Mouse (Mus musculus) midbrain, embryonic 14.5 days (tissue): ENCODE measurements at regions not wholly inside any gene's neighbourhood (a gene's known extent, or its start where the extent isn't known, plus 50 kb on each side); places are given as distances from the start of the nearest gene placed in this dataset.
A peak's percentile ranks its signal among the peaks of the same experiment; 100 is the strongest.
"Not testable (repeated sequence)": the region's sequence is repeated elsewhere in the genome, so short reads cannot be mapped to it uniquely, and the experiment has no call there.

Source experiments
- ATAC-seq: fragments of 200-750 bp; cut with Nextera tagmentation; 2 replicates; pipeline ENCODE4 v1.8.0; 2017; ENCODE audit warnings: moderate number of reproducible peaks, moderate library complexity; ENCODE audit not compliant: low FRiP score, low TSS enrichment
- DNase-seq: peaks from one replicate; pipeline ENCODE4 v3.0.0-alpha.2; 2015
- H3K27ac ChIP-seq: fragments of 300-500 bp; sonication (generic); replicated peaks from 2 replicates; pipeline ENCODE4 v1.5.1; 2014; ENCODE audit warnings: mild to moderate bottlenecking, low read depth, low read length, moderate library complexity
- H3K27me3 ChIP-seq: fragments of 300-500 bp; sonication (generic); 2 replicates; pipeline ENCODE4 v1.6.1; 2014; ENCODE audit warnings: low read length, control low read depth, mixed read lengths; ENCODE audit not compliant: control insufficient read depth, insufficient read depth
- H3K36me3 ChIP-seq: fragments of 300-500 bp; sonication (generic); 2 replicates; pipeline ENCODE4 v1.6.1; 2014; ENCODE audit warnings: low read length, control low read depth; ENCODE audit not compliant: control insufficient read depth, insufficient read depth
- H3K4me1 ChIP-seq: fragments of 300-500 bp; sonication (generic); 2 replicates; pipeline ENCODE4 v1.6.1; 2014; ENCODE audit warnings: mild to moderate bottlenecking, antibody characterized with exemption, low read length, control low read depth; ENCODE audit not compliant: control insufficient read depth, insufficient read depth
- H3K4me2 ChIP-seq: fragments of 300-500 bp; sonication (generic); 2 replicates; pipeline ENCODE4 v1.6.1; 2014; ENCODE audit warnings: mild to moderate bottlenecking, low read length, moderate library complexity
- H3K4me3 ChIP-seq: fragments of 300-500 bp; sonication (generic); replicated peaks from 2 replicates; pipeline ENCODE4 v1.5.1; 2014; ENCODE audit warnings: low read depth, low read length
- H3K9ac ChIP-seq: fragments of 300-500 bp; sonication (generic); replicated peaks from 2 replicates; pipeline ENCODE4 v1.6.1; 2014; ENCODE audit warnings: mild to moderate bottlenecking, low read length, moderate library complexity
- H3K9me3 ChIP-seq: fragments of 300-500 bp; sonication (generic); 2 replicates; pipeline ENCODE4 v1.6.1; 2016; ENCODE audit warnings: low read length, control low read depth, mixed read lengths; ENCODE audit not compliant: control insufficient read depth
- WGBS: fragments of 180-500 bp; shearing (Covaris S2); extraction: QIAGEN DNeasy Blood & Tissue Kit; methylation state at CpG from one replicate; pipeline ENCODE4 v1.1.7; 2014; 5-methylcytosine and 5-hydroxymethylcytosine counted together

GRCm38 (mm10) chr16:65629186-65629585 is 66.7 kb upstream of the Chmp2b start:
- peak; percentile 38; the same call in 1 of the 2 replicates for ATAC-seq
- Histone ChIP-seq H3K4me3 (no peak overlapping the region), H3K27me3 (no peaks in the 10 kb centered on the region), H3K36me3 (no peaks in the 10 kb centered on the region), H3K9ac (no peak overlapping the region), H3K27ac (no peak overlapping the region), H3K4me1 (no peaks in the 10 kb centered on the region), H3K9me3 (no peaks in the 10 kb centered on the region), H3K4me2 (no peak overlapping the region)
- DNase-seq: peak; percentile 90
- WGBS: 15% methylated on average over 10 of the region's 10 CpGs

DNA sequence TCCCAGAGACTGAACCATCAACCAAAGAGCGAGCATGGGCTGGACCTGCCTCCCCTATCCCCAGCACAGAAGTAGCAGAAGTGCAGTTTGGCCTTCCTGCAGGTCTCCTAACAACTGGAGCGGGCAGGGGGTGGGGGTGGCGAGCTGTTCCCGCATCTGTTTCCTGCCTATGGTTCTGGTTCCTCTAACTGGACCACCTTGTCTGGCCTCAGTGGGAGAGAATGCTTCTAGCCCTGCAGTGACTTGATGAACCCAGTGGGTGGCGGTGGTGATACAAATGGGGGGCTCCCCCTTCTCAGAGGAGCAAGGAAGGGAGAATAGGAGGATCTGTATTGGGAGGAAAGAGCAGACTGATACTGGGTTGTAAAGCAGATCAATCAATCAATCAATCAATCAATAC is 69.2 kb upstream of the Chmp2b start:
- H3K4me1 ChIP-seq: no peaks in the 10 kb centered on the region
- H3K27me3 ChIP-seq: no peaks in the 10 kb centered on the region
- ATAC-seq (no peak), DNase-seq (no peak)
- H3K4me3 ChIP-seq: no peak overlapping the region
- H3K9me3 ChIP-seq: no peaks in the 10 kb centered on the region
- H3K9ac ChIP-seq: no peak overlapping the region
- 59% methylated on average over 5 of the region's 5 CpGs for WGBS
- no peaks in the 10 kb centered on the region for H3K36me3 ChIP-seq
- no peak overlapping the region for H3K27ac ChIP-seq
- H3K4me2 ChIP-seq: no peak overlapping the region

GRCm38 (mm10) chr16:65646741-65647140 is 84.2 kb upstream of the Chmp2b start:
- DNase-seq, H3K9ac ChIP-seq, ATAC-seq, H3K4me1 ChIP-seq, H3K27ac ChIP-seq, H3K27me3 ChIP-seq, H3K9me3 ChIP-seq, H3K36me3 ChIP-seq, H3K4me2 ChIP-seq, H3K4me3 ChIP-seq: not testable (repeated sequence)
- 92% methylated on average over 3 of the region's 3 CpGs for WGBS

- Histone ChIP-seq H3K4me1 (no peaks in the 10 kb centered on the region), H3K4me2 (no peak overlapping the region), H3K9me3 (no peaks in the 10 kb centered on the region), H3K27ac (no peak overlapping the region), H3K9ac (no peak overlapping the region), H3K27me3 (no peaks in the 10 kb centered on the region), H3K4me3 (no peak overlapping the region), H3K36me3 (no peaks in the 10 kb centered on the region)
- ATAC-seq (no peak), DNase-seq (no peak)
- 33% methylated on average over 3 of the region's 3 CpGs for WGBS
These were observed 86.5 kb upstream of the Chmp2b start for GRCm38 (mm10) chr16:65649061-65649460.

DNA sequence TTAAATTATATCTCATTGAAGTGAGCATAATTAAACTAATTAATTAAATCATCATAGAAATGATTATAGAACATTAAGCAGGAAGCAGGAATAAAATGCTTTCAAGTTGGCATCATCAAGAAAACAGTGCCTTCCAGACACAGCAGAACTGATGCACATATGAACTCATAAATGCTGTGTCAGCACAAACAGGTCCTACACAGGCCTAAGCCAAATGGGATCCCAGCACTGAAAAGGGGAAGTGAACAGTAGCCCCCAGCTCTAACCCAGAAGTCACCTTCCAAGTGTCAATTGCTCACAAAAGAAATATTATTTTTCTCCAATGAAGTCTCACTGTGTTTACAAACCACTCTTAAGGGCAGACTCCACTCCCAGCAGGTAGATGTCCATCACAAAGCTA is 93.0 kb upstream of the Chmp2b start:
- H3K36me3 ChIP-seq: no peaks in the 10 kb centered on the region
- no peak overlapping the region for H3K9ac ChIP-seq
- H3K27me3 ChIP-seq: no peaks in the 10 kb centered on the region
- H3K4me2 ChIP-seq: no peak overlapping the region
- H3K4me1 ChIP-seq: no peaks in the 10 kb centered on the region
- H3K27ac ChIP-seq: no peak overlapping the region
- H3K9me3 ChIP-seq: no peaks in the 10 kb centered on the region
- H3K4me3 ChIP-seq: no peak overlapping the region
- DNase-seq: no peak
- no peak for ATAC-seq

DNA sequence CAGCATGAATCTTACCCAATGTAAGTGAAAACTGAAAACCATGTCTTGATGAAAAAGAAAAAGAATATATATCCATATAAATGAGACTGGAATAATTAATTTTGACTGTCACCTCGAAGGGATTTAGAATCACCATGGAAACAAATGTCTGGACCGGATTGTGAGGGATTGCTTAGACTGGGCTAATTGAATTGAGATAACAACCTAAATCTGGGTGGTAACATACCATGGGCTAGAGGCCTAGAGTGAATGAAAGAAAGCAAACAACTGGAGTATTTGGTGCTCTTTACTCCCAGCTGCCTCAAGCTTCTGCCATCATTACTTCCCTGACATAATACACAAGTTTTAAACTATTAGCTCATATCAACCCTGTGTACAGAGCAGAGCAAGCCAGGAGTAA is 95.3 kb upstream of the Chmp2b start:
- H3K9me3 ChIP-seq: no peaks in the 10 kb centered on the region
- ATAC-seq: peak; percentile 72; the same call in 1 of the 2 replicates
- 8% methylated on average over 2 of the region's 2 CpGs for WGBS

DNA sequence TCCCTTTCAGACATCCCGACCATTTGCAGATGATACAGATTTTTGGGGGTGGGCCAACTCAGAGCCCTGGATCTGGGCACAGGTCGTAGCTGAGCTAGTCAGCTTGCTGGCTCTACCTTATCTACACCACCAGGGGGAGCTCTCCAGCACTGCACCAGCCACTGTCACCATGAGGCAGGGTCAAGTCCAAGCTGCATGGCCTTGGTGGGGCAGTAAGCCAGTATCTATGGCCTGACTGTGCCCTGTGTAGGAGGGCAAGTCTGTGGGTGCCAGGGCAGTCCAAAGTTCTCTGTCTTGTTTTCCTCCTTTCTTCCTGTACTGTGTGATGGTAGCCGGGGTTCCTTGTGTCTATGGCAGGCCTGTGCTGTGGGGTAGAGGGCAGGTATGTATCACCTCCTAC is 102.3 kb upstream of the Chmp2b start:
- no peaks in the 10 kb centered on the region for H3K9me3 ChIP-seq
- H3K4me2 ChIP-seq: no peak overlapping the region
- H3K4me1 ChIP-seq: no peaks in the 10 kb centered on the region
- 72% methylated on average over 3 of the region's 3 CpGs for WGBS
- no peaks in the 10 kb centered on the region for H3K36me3 ChIP-seq
- ATAC-seq: 0 out of 2 replicates have a peak, but pooled peaks have one; percentile 20
- H3K9ac ChIP-seq: no peak overlapping the region
- peak; percentile 9 for DNase-seq
- H3K27me3 ChIP-seq: no peaks in the 10 kb centered on the region
- H3K4me3 ChIP-seq: no peak overlapping the region
- no peak overlapping the region for H3K27ac ChIP-seq

More for the DNA sequence above, 95.3 kb upstream of the Chmp2b start:
- H3K27ac ChIP-seq: no peak overlapping the region
- no peak overlapping the region for H3K4me3 ChIP-seq
- no peaks in the 10 kb centered on the region for H3K4me1 ChIP-seq
- no peak overlapping the region for H3K9ac ChIP-seq
- H3K4me2 ChIP-seq: no peak overlapping the region
- no peaks in the 10 kb centered on the region for H3K27me3 ChIP-seq
- peak; percentile 25 for DNase-seq
- no peaks in the 10 kb centered on the region for H3K36me3 ChIP-seq

- Histone ChIP-seq H3K4me2 (no peak overlapping the region), H3K4me1 (no peaks in the 10 kb centered on the region), H3K9me3 (no peaks in the 10 kb centered on the region), H3K27me3 (no peaks in the 10 kb centered on the region), H3K9ac (no peak overlapping the region), H3K36me3 (no peaks in the 10 kb centered on the region), H3K4me3 (no peak overlapping the region), H3K27ac (no peak overlapping the region)
- WGBS: 97% methylated on average over 2 of the region's 2 CpGs
- DNase-seq (no peak), ATAC-seq (no peak)
These were observed 109.6 kb upstream of the Chmp2b start for GRCm38 (mm10) chr16:65672116-65672515.

DNA sequence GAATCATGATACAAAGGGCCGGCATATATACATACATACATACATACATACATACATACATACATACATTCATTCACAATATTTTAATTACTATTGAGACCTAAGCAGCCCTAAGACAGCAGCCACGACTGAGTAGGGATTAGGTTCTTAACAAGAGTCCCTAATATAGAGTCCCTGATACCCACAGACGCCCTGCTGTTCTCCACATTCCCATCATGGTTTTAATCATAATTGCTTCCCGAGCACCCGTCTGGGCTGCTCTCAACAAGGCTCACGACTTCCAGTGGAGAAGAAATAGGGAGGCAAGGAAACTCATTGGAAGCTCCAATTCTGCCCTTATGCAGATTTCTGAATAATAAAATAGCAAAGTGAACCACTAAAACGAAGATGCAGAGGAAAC is 120.6 kb upstream of the Chmp2b start:
- 62% methylated on average over 7 of the region's 7 CpGs for WGBS
- no peak for ATAC-seq
- no peak overlapping the region for H3K27ac ChIP-seq

More for the DNA sequence above, 120.6 kb upstream of the Chmp2b start:
- H3K4me1 ChIP-seq: no peaks in the 10 kb centered on the region
- no peaks in the 10 kb centered on the region for H3K27me3 ChIP-seq
- DNase-seq: no peak
- H3K4me3 ChIP-seq: no peak overlapping the region
- no peak overlapping the region for H3K4me2 ChIP-seq
- H3K9me3 ChIP-seq: no peaks in the 10 kb centered on the region
- no peaks in the 10 kb centered on the region for H3K36me3 ChIP-seq
- H3K9ac ChIP-seq: no peak overlapping the region
